Mouse (Mus musculus) cerebellum, adult (tissue): ENCODE data around the gene 2310022B05Rik.

ENCODE experiments used
- ATAC-seq: cut with Nextera tagmentation; 2 replicates; pipeline ENCODE4 v1.9.2; 2017; ENCODE audit warnings: mild to moderate bottlenecking, moderate library complexity, mixed read lengths; ENCODE audit not compliant: insufficient number of reproducible peaks, low FRiP score, low TSS enrichment

2310022B05Rik gene

DNA sequence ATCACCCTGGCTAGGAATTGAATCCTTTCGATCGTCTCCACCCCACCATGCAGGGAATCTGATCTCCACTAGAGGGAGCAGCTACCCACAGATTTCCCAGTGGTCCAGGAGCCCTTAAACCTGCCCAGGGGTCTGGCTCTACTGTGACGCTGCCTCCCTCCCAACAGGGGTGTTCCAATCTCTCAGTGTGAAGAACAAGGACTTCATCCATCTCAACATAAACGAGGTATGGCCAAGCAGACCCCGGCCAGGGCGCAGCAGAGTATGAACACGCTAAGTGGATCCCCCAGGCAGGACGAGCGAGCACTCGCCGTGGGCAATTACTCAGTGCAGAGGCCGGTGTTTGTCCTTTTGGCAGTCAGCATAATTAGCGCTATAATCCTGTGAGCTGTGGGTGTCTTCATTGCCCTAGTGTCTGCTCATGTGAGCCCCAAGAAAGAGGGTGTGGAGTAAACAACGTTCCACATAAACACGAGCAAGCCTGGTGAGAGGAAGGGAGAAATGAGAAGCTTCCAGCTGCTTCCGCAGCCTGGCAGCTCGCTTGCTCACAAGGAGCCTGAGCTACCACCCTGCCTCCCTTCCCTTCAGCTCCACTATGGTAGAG is 45.8 kb downstream of the 2310022B05Rik start:
- ATAC-seq = peak; percentile 71

DNA sequence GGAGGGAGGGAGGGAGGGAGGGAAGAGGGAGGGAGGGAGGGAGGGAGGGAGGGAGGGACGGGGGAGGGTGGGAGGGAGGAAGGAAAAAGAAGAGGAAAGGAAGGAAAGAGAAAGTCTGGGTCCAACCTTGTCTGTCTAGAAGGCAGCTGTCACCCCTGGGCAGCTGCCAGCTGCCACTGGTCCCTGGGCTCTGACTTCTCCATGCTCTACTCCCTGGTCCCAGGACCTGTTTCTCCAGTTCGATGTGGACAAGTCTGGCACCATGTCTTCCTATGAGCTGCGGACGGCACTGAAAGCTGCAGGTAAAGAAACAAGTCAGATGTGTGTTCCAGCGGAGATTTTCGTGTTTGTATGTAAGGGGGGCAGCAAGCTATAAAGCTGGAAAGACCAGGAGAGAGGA is 48.8 kb downstream of the 2310022B05Rik start:
- no peak for ATAC-seq

DNA sequence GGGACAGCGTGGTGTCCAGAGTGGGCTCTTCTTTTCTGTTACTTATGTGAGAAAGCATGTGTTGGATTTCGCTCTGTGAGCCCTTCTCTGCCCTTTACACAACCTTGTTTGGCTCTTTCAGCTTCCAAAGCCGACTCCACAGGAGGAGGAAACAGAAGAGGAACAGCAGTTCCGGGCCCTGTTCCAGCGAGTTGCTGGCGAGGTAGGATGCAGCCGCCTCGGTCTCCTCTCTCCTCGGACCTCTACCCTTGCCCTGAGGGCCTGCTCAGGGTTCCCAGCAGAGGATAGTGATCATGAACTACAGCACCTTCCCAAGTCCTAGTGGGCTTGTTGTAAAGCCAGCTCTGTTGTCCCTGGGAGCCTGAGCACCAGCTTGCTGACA is 54.2 kb downstream of the 2310022B05Rik start:
- no peak for ATAC-seq

DNA sequence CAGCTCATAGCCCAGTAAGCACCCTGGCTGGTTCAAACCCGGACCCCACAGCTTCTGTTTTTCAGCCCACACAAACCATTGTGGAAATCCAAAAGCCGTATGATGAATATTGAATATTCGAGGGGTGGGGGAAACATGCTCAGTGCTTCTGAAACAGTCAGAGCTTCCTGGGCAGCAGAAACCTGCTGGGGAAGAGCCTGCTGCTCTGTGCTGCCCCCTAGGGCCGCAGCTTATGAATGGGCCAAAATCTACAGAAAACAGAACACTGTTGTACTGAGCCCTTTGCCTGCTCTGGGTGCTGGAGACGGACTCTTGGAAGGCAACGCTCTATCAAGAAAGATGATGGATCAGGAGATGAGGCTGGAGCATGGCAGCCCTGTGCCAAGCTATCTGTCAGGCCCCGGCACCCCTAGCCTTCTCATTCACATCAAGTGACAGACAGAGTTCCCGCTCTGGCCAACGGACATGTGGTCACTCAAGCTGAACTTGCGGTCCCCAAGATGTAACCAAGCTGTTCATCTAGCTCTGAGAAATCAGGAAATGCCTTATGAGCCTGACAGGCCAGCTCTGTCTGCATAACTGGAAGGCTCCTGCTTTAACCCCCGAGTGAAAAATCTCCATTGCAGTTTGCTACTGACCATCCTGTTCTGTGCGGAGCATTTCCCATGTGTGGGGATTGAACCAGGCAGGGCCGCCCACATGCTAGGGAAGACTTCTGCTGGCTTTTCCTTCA is 54.8 kb downstream of the 2310022B05Rik start:
- no peak for ATAC-seq

DNA sequence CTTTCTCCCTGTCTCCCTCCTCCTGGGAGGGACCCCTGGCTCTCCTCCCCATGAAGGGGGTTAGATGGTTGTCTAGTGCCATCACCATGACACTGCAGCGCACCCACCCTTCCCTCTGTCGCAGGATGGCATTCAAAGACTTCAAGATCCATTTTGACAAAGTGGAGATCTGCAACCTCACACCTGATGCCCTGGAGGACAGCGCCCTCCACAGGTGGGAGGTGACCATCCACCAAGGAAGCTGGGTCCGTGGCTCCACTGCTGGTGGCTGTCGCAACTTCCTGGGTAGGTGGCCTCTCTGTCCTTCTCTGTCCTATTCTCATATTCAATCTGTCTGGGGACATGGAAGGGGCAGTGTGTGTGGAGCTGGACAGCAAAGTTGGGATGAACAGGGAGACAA is 59.1 kb downstream of the 2310022B05Rik start:
- ATAC-seq = no peak

DNA sequence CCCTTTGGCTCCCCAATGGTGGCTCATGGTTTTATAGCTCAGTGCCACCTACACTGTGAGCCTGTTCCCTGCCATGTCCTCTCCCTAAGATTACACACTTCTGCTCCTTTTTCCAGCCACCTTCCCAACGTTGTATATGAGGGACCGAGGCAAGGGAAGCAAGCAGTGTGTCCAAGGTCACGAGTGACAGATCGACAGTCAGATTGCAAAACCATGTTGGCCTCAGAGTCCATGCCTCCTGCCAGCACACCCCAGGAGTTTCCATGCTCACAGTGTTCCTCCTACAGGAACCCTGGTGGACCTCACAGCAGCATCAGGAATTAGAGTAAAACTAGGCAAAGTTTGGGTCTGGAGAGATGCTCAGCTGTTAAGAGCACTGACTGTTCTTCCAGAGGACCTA is 73.8 kb downstream of the 2310022B05Rik start:
- ATAC-seq = no peak

DNA sequence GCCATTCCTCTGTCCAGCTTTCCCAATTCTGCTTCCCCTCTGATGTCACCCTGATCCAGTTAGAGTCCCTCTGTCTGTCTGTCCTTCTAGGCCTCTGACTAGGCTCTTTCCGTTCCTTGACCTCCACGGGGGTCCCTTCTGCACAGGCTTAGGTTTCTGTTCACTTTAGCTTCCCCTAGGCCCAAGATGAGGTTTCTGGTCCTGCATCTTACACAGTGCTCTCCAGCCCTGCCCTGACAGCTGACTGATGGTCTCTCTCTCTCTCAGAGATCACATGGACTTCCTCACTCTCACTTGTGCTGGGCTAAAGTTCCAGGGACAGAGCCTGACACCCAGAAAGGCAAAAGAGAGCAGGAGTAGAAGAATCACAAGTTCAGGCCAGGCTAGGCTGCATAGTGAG is 76.6 kb downstream of the 2310022B05Rik start:
- peak; percentile 11; the same call in 1 of the 2 replicates for ATAC-seq
